Mouse (Mus musculus) thymus, adult 18-20 months (tissue): ENCODE data around the gene Gprc6a.

Source experiments
- DNase-seq, 2 experiments: peaks; one replicate each; pipeline ENCODE4 v3.0.0; 2022; ENCODE audit warnings: mixed read lengths in 2 of 2

Gprc6a gene

GRCm38 (mm10) chr10:51584919-51585318 is 46.3 kb downstream of the Gprc6a start:
- no peak for DNase-seq

- no peak for DNase-seq
These were observed 46.9 kb downstream of the Gprc6a start for GRCm38 (mm10) chr10:51584378-51584777.

GRCm38 (mm10) chr10:51571225-51571996 is 59.9 kb downstream of the Gprc6a start:
- DNase-seq, result no peak
